Mouse (Mus musculus): ENCODE results near the gene Cyb5b.
"Not testable (repeated sequence)": the region's sequence is repeated elsewhere in the genome, so short reads cannot be mapped to it uniquely, and the experiment has no call there.

Gene Cyb5b

DNA sequence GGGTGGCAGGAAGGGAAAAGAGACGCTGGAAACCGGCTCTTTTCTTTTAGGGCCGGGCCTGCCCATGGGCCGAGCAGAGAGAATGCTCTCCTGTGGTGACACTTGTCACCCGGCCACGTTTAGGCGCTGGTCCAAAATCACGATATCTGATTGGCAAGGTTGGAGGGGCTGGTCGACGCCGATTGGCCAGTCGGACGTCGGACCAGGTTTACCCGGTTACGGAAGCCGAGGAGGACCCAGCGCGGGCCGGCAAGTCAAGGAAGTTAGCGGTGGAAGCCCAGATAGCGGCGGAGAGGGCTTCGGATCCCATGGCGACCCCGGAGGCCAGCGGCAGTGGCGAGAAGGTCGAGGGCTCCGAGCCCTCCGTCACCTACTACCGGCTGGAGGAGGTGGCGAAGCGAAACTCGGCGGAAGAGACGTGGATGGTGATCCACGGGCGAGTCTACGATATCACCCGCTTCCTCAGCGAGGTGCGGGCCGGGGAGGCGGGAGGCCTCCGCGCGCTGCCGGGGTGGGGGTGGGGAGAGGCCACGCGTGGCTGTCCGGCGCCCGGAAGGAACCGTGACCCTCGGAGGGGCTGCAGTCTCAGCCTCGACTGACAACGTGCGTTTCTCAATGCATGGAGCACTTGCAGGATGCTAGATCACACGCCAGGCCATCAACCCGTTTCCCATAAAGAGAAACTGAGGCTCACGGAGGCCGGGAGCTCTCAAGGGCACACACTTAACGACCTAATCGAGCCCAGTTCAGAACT lies at the start of gene Cyb5b:
TSS of gene Cyb5b (plus strand) at position 237 of the 754 bp plus-strand sequence.
- peak; percentile 81 for DNase-seq (ENCODE audit: low spot score)

DNA sequence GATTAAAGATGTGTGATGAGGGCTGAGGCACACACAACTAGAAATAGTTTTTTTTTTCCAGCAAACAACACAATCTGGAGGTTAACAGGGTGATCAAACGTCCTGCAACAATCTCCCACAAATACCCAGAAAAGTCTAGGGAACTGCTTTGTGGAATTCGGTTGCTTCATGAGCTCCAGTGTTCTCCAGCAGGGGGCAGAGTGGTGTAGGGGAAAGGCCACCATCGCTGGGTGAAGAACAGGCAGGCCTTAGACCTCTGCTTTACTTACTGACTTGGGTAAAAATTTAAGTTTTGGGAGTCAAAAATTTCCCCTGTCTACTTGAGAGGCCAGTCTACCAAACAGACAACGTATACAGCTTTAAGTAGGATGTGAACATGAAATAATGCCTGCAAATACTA lies 45.9 kb upstream of the Cyb5b start:
- peak; percentile 46 for DNase-seq (ENCODE audit: low spot score)

DNA sequence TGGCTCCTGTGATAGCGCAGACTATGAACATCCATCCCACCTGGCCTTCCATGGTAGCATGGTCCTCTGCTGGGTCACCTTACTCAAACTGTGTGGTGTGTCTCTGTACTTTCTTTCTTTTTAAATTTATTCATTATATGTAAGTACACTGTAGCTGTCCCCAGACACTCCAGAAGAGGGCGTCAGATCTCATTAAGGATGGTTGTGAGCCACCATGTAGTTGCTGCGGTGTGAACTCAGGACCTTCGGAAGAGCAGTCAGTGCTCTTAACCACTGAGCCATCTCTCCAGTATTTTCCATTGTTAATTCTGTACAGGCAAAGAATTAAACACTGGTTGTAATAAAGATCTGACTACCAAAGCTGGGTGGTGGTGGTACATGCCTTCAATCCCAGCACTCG lies 42.4 kb upstream of the Cyb5b start:
- not testable (repeated sequence) for DNase-seq (ENCODE audit: low spot score)

DNA sequence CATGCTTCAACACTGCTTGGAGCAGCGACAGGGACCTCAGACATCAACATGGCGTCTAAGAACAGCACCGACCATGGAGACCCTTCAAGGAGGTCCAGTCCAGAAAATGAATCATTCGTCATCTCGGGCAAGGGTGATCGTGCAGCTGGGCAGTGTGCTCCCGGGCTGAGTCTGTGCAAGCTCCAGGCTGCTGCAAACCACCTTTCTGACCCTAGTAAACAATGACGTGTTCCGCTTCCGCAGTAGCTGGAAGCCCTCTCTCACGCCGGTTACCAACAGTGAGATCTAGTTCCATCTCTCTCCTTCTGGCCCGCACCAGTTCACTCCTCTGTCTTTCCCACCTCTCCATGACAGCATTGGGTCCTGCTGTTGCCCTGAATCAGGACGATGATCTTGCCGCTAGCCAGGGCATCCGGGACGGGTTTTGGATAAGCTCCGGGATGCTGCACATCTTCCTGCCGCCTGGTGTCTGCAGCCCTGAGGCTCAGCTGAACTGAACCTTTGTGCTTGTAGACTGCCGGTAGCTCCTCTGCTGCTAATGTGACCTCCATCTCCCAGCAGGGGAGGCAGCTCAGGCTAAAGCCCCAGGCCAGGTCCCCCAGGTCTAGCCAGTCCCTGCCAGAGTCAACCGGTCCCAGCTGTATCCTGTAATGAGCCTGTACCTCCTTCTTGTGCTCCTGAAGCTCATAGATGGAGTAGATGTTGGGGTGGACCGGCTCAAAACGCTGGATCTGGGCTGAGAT lies 41.3 kb upstream of the Cyb5b start:
- DNase-seq (ENCODE audit: low spot score), result no peak

DNA sequence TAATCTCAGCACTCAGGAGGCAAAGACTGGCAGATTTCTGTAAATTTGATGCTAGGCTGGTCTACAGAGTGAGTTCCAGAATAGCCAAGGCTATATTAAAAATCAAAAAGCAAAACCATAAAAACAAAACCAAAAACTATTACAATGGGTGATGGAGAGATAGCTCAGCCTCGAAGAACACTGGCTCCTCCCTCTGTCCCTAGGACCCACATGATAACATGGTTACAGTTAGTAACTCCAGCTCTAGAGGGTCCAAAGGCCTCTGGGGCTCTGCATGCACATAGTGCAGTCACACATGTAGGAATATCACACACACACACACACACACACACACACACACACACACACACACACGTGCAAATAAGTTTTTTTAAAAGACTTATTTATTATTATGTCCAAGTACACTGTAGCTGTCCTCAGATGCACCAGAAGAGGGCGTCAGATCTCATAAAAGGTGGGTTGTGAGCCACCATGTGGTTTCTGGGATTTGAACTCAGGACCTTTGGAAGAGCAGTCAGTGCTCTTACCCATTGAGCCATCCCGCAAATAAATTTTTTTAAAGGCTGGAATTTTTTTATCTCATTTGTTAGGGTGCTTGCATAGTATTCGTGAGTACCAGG lies 40.5 kb upstream of the Cyb5b start:
- no peak for DNase-seq (ENCODE audit: low spot score)

DNA sequence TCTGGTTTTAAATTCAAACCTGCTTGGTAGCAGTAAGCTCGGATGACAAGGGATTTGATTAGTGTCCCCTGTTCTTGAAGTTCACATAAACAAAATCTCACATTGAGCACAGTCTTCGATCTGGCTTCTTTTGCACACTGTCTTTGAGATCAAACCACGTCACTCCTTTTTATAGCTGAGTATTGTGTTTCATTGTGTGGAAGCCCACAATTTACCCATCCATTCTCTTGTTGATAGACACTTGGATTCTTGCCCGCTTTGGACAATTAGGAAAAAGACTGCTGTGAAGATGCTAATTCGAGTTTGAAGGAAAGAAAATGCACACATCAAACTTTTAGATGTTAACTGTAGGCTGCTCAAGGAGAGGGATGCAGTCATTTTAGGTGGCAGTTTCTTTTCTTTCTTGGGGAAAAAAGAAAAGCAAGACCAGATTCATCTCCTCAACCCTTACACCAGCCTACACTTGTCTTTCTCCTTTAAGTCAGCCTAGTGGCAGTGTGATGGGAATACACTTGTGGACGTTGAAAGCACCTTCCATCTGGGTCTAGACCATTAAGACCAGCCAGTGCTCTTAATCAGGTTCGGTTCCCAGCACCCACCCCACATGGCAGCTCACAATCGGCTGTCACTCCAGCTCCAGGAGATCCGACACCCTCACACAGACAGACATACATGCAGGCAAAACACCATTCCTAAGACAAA lies 39.7 kb upstream of the Cyb5b start:
- no peak for DNase-seq (ENCODE audit: low spot score)

DNA sequence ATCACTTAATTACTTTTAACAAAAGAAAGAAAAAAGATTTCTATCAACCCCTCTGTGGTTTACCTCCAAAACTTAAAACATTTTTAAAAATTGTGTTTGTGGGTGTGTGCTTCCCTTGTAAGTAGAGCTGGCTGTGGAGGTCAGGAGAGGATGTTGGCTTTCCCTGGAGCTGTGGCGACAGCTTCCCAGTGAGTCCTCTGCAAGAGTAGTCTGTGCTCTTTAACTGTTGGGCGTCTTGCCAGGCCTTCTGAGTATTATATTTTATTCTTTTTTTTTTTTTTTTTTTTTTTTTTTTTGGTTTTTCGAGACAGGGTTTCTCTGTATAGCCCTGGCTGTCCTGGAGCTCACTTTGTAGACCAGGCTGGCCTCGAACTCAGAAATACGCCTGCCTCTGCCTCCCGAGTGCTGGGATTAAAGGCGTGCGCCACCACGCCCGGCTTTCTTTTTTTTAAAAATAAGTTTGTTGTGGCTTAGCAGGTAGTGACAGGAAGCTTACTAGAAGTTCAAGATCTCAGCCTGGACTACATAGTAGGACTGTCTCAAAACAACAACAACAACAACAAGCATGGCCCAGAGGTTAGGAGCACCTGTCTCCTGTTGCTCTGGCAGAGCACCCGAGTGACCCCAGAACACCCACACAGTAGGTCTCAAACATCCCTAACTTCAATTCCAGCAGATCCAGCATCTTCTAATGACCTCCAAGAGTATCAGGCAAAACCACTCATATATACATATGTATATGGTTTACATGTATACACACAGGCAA lies 38.9 kb upstream of the Cyb5b start:
- DNase-seq (ENCODE audit: low spot score), result no peak

DNA sequence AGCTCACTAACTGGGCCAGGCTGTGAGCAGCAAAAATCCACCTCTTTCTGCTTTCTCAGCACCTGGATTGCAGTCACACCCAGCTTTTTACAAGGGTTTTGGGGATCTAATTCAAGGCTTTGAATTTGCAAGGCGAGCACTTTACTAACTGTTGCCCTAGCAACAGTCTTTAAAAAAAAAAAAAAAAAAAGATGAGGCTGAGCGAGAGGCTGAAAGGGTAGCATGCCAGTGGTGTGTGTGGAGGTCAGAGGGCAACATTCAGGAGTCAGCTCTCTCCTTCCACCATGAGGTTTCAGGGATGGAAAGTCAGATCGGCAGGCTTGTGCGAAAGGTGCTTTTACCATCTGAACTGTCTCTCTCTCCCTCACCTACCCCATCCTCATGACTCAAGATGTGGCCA lies 37.2 kb upstream of the Cyb5b start:
- no peak for DNase-seq (ENCODE audit: low spot score)

DNA sequence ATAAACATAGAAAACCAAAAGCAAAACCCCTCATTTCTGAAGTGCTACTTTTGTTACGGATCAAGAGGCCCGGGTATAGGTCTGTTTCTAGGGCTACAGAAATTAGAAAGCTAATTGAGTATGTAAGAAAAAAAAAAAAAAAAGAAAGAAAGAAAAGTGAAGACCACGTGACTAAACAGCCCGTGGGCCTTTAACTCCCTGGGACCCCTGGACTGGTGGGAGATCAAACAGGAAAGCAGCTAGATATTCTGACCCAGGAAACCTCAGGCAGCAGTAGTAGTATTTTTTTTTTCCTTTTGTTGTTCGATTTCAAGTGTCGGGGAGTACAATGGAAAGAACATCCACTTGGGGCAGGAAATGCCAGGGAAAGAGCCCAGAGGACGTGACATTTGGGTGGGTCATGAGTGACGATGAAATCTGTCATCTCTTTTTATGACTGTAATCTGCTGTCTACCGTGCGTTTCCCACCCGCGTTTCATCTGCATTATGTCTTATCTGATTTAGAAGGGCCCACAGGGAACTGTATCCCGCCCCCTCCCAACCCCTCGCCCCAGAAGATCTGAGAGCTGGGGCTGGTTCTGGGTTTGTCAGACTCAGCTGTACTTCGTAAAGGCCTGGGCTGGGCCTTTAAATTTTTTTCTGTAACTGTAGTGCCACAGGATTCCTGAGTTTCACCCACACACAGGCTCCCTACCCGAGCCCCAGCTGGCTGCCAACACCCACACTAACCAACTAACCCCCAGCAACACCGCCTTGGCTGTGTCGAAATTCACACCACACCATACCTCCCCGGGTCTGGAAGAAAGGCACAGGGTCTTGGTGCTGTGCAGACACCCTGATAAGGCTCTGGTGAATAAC lies 36.1 kb upstream of the Cyb5b start:
- DNase-seq (ENCODE audit: low spot score), result no peak

DNA sequence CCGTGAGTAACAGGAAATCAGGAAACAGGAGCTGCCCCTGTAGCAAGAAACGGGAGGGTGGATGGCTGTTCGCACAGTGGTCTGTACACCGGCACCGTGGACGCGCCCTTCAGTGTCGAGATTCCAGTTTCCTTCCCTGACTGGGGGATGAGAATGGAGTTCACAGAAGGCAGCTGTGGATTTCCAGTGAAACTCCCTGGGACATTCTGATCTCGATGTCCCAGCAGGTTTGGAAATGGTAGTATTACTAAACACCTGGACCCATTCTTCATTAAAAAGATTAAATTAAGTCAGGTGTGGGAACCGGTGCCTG lies 35.5 kb upstream of the Cyb5b start:
- no peak for DNase-seq (ENCODE audit: low spot score)

DNA sequence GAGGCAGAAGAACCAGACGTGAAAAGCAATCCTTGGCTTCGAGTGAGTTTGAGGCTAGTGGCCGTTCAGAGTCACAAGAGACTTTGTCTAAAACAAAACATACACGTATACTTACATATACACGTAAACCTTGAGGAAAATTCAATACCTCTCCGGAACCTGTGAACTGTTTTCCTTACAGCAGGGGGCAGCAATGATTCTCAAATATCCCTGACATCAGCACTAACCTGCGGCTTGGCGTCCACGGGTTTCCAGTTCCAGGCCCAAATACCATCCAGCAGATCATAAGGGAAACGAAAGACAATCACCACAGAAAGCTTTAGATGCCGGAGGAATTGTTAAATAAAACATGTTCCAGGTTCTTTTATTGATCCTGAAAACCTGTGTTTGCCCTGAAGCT lies 34.4 kb upstream of the Cyb5b start:
- DNase-seq (ENCODE audit: low spot score), result peak; percentile 33

DNA sequence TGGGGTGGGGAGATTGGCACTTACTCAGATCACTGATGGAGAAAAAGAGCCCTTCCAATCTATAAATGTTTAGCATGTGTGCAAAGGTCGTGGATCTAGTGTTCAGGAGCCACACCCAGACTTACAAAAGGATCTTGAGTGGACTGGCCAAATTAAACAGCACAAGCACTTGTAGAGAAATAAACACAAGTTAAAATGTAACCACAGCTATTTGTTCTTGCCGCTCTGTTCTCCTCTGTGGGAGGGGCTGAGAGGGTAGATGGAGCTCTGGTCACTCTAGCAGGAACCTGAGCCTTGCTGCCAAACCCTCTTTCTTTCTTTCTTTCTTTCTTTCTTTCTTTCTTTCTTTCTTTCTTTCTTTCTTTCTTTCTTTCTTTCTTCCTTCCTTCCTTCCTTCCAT lies 33.4 kb upstream of the Cyb5b start:
- no peak for DNase-seq (ENCODE audit: low spot score)

DNA sequence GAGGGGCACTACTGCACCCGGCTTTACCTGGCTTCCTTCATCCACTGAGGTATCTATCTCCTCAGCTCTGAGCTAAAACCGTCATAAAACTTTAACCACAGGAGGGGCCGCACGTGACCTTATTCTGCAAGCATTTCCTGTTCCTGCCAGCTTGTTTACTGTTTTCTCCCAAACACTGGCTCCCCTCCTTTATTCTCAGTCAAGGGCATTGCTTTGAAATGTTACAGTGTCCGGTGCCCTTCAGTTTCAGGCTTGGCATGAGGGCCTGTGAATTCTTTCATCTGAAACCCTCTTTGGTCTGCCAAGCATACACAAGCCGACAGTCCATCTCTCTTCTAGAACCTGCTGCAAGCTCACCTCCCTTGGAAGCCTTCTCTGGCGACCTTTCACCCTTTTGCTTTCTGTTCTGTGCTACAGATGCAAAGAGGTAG lies 31.6 kb upstream of the Cyb5b start:
- DNase-seq (ENCODE audit: low spot score), result no peak

DNA sequence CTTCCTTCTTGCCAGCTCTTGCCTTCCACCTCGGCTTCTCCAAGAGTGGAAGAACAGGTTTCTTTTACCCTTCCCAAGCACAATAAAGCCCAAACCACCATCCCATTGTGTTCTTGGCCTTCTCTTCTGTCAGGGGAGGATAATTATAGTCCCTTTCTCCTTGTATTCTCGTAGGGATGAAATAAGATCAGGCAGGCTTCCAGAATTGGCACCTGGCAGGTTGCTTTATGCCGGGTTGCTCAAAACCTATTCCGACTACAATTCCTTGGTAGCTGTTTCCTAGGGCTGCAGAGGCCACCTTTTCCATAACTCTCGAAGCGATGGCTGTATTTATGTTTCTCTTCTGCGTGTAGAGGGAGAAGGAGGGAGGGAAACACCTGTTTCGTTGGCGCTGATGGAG lies 31.0 kb upstream of the Cyb5b start:
- no peak for DNase-seq (ENCODE audit: low spot score)

DNA sequence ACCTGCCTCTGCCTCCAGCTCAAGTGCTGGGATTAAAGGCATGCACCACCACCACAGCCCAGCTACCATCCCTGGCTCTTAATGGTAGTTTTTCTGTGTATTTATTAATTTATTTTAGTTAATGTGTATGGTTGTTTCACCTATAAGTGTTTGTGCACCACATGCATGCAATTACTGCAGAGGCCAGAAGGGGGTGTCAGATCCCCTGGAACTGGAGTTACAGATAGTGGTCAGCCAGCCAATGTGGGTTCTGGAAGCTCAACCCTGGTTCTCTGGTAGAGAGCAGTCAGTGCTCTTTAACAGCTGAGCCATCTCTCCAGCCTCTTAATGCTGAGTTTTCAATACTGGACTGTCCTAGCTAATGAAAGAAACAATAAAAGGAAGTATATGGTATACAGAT lies 29.6 kb upstream of the Cyb5b start:
- DNase-seq (ENCODE audit: low spot score), result no peak

DNA sequence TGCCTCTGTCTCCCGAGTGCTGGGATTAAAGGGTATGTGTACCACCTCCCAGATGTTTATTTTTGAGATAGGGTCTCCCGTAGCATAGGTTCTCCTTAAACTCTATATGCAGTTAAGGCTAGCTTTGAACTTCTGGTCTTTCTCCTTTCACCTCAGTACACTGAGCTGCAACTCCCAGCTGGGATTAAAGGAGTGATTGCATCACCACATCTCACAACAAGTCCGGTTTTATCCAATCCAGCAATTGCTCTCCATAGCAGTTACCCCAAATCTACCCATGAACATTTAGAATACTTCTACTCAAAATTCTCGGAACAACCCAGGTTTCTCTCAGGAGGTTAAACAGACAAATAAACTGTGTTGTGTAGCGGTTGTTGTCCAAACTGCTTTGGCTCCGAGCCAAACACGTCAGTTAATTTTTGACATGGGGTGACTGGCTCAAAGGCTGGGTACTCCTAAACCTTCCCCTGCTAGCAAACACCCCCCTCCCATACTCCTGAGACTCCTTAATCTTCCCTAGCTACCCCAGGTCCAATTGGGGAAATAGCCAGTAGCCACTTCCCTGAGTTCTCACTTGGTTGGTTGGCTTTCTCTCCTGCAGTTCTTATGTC lies 28.7 kb upstream of the Cyb5b start:
- no peak for DNase-seq (ENCODE audit: low spot score)

DNA sequence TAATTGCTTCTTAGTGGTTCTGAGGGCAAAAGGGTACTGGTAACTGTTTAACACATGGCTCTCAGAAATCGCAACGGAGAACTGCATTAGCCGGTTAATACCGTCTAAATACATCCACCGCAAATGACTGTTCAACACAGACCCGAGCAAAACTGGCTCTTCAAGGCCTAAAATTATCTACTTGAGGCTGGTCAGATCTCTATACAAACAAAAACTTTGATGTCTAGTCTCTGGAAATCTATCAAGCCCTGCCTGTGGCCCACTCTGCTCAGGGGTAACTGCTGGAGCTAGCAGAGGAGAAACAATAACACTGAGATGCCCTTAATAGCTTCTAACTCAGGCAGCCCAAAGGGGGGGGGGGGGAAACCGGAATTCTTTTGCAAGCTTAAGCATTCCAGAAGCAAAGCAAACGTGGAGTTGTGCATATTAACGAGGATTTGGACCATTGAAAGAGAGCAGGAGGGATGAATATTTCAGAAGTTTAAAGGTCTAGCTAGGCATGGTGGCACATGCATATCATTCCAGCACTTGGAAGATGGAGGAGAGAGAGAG lies 27.3 kb upstream of the Cyb5b start:
- no peak for DNase-seq (ENCODE audit: low spot score)

DNA sequence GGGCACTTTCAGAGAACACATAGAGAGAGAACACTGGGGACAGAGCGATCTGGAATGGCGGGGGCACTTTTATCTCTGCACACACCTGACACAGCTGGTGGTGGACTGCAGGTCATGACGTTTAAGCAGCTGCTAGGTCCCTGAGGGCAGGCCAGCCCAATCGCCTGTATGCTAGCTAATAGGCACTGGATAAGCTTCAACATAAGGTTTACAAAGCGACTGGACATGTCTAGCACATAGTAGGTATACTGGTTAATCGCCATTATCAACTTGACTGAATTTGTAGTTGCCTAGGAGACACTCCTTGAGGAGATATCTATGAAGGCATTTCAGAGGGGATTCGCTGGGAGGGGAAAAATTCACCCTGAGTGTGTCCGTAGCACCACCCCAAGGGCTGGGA lies 26.1 kb upstream of the Cyb5b start:
- no peak for DNase-seq (ENCODE audit: low spot score)

DNA sequence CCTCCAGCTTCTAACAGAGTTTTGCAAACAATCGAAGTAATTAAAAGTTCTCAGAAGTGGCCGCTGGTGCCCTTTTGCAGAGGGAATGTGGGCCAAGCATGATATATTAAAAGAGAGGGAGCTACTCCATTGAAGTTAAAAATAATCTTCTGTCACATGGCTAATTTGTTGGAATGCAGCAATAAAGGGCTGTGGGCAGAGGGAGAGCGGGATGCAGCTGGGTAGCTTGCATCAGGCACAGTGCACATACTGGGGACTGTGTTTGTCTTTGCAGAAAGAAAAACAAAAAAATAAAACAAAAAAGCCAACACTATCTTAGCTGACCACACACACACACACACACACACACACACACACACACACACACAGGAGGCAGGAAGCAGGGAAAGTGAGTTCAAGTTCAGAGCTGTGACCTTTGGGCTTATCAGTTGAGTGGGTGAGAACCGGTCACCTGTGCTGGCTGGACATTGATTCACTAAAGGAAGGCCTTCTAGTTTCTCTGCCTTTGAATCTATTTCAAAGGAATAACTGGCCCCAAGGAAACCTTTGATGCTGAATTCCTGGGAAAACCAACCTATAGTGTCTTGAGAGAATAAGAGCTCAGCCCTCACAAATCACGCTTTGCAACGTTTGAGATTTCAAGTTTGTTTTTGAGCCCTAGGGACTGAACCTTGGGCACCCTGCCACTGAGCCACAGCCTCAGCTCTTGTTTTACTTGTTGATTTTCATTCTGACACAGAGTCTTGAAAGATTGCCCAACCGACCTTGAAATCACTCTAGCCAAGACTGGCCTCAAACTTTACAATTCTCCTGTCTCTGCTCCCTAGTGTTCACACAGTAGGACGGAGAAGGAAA lies 21.0 kb upstream of the Cyb5b start:
- no peak for DNase-seq (ENCODE audit: low spot score)

Data from spleen, adult 12 weeks (tissue).